Mouse (Mus musculus) liver, embryonic 11.5 days (tissue): ENCODE data around the gene Dapp1. TPM values are rescaled to one million over a fixed set of nuclear protein-coding genes. Genes with fewer than 3 reads are reported as not detected.

Experiments
- ATAC-seq: fragments of 200-750 bp; cut with Nextera tagmentation; replicated peaks from 2 replicates; pipeline ENCODE4 v1.8.0; 2017; ENCODE audit warnings: moderate number of reproducible peaks, mild to moderate bottlenecking, moderate TSS enrichment, moderate library complexity; ENCODE audit not compliant: low FRiP score
- DNase-seq: peaks from one replicate; pipeline ENCODE4 v3.0.0-alpha.2; 2017; ENCODE audit warnings: low spot score
- H3K27ac ChIP-seq: fragments of 300-500 bp; sonication (generic); 2 replicates; pipeline ENCODE4 v1.5.1; 2014; ENCODE audit warnings: mild to moderate bottlenecking, low read depth, low read length, control low read depth
- H3K27me3 ChIP-seq: fragments of 300-500 bp; sonication (generic); replicated peaks from 2 replicates; pipeline ENCODE4 v1.6.1; 2014; ENCODE audit warnings: low read length, mixed read lengths; ENCODE audit not compliant: control insufficient read depth, insufficient read depth
- H3K36me3 ChIP-seq: fragments of 300-500 bp; sonication (generic); 2 replicates; pipeline ENCODE4 v1.6.1; 2014; ENCODE audit warnings: mild to moderate bottlenecking, low read length, moderate library complexity, mixed read lengths; ENCODE audit not compliant: control insufficient read depth, insufficient read depth
- H3K4me1 ChIP-seq: fragments of 300-500 bp; sonication (generic); replicated peaks from 2 replicates; pipeline ENCODE4 v1.6.1; 2014; ENCODE audit warnings: low read length, mixed read lengths; ENCODE audit not compliant: control insufficient read depth, insufficient read depth
- H3K4me2 ChIP-seq: fragments of 300-500 bp; sonication (generic); 2 replicates; pipeline ENCODE4 v1.6.1; 2014; ENCODE audit warnings: mild to moderate bottlenecking, control low read depth, moderate library complexity
- H3K4me3 ChIP-seq: fragments of 300-500 bp; sonication (generic); 2 replicates; pipeline ENCODE4 v1.5.1; 2014; ENCODE audit warnings: low read depth, low read length, control low read depth
- H3K9ac ChIP-seq: fragments of 300-500 bp; sonication (generic); 2 replicates; pipeline ENCODE4 v1.6.1; 2014; ENCODE audit warnings: low read depth, low read length, control low read depth
- H3K9me3 ChIP-seq: fragments of 300-500 bp; sonication (generic); 2 replicates; pipeline ENCODE4 v1.6.1; 2016; ENCODE audit warnings: low read length, inconsistent platforms, mixed read lengths; ENCODE audit not compliant: control insufficient read depth
- WGBS: fragments of 180-500 bp; shearing (Covaris S2); extraction: QIAGEN DNeasy Blood & Tissue Kit; methylation state at CpG from one replicate; pipeline ENCODE4 v1.1.7; 2014; 5-methylcytosine and 5-hydroxymethylcytosine counted together
- polyA plus RNA-seq: library from polyadenylated mRNA; unstranded; fragments of >200 nt; fragmentation: Nextera tagmentation; extraction: Ambion mirVana; gene quantifications from 2 replicates; pipeline ENCODE4 v1.2.1, GENCODE M21; 2014

The Dapp1 gene
- polyA plus RNA-seq, 1 experiment from 2014 or later = 35.5 TPM

DNA sequence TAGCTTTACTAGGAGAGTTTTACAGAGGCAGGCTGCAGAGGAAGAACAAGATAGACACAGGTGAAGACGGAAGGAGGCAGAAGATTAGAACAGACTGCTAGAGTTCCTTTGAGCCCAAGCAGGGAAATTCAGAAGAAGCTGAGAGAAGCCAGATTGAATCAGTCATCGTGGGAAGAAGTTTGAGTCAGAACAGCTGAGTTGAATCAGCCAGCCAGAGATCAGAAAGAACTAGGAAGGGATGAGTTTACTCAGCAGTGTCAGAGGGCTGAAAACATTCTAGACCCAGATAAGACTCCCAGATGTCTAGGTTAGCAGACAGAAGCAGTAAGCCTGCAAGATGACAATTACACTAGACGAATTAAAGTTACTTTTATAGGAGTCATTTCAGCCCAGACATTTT lies 47.4 kb downstream of the Dapp1 start:
- Histone ChIP-seq H3K9ac (no peak overlapping the region), H3K4me3 (no peak overlapping the region), H3K27me3 (no peaks in the 10 kb centered on the region), H3K9me3 (no peaks in the 10 kb centered on the region), H3K4me2 (no peak overlapping the region), H3K27ac (no peak overlapping the region), H3K4me1 (no peaks in the 10 kb centered on the region; the same call in 1 of the 2 replicates), H3K36me3 (peaks cover 16% of the 10 kb centered on the region; the same call in 1 of the 2 replicates)
- ATAC-seq = no peak
- no peak for DNase-seq
- 61% methylated on average over 3 of the region's 3 CpGs for WGBS

- Histone ChIP-seq H3K4me1 (no peaks in the 10 kb centered on the region; the same call in 1 of the 2 replicates), H3K9ac (no peak overlapping the region), H3K9me3 (no peaks in the 10 kb centered on the region), H3K4me2 (no peak overlapping the region), H3K4me3 (no peak overlapping the region), H3K36me3 (peaks cover 16% of the 10 kb centered on the region; the same call in 1 of the 2 replicates), H3K27me3 (no peaks in the 10 kb centered on the region), H3K27ac (no peak overlapping the region)
- no peak for DNase-seq
- no peak for ATAC-seq
- WGBS = 83% methylated on average over 7 of the region's 7 CpGs
Measured at GRCm38 (mm10) chr3:137932748-137933147, 48.6 kb downstream of the Dapp1 start.

GRCm38 (mm10) chr3:137929940-137930339 lies 51.4 kb downstream of the Dapp1 start:
- no peak for DNase-seq
- no peak for ATAC-seq
- Histone ChIP-seq H3K36me3 (peaks cover 26% of the 10 kb centered on the region; the same call in 1 of the 2 replicates), H3K27me3 (no peaks in the 10 kb centered on the region), H3K27ac (no peak overlapping the region), H3K4me2 (no peak overlapping the region), H3K9me3 (no peaks in the 10 kb centered on the region), H3K9ac (no peak overlapping the region), H3K4me1 (no peaks in the 10 kb centered on the region), H3K4me3 (no peak overlapping the region)
- 84% methylated on average over 3 of the region's 3 CpGs for WGBS

DNA sequence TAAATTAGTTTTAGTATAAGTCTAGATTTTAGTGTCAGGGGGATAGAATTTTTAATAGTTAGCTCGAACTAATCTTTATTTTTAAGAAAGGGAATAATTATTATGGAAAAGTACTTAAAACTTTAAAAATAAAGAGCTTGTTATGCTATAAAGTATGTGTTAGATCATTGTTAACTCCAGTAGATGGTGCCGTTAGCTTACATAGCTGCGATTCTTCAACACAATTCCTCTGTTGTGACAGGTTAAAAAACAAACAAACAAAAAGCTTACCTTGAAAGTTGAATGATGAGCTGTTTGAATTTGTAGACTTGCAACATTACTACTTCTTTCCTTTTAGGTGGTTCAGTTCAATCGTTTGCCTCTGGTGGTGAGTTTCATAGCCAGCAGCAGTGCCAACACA lies 54.3 kb downstream of the Dapp1 start:
- Histone ChIP-seq H3K36me3 (peaks cover 20% of the 10 kb centered on the region), H3K4me2 (no peak overlapping the region), H3K4me3 (no peak overlapping the region), H3K27me3 (no peaks in the 10 kb centered on the region), H3K4me1 (no peaks in the 10 kb centered on the region), H3K27ac (no peak overlapping the region), H3K9me3 (no peaks in the 10 kb centered on the region), H3K9ac (no peak overlapping the region)
- DNase-seq (no peak), ATAC-seq (no peak)
- WGBS = 85% methylated on average over 4 of the region's 4 CpGs

DNA sequence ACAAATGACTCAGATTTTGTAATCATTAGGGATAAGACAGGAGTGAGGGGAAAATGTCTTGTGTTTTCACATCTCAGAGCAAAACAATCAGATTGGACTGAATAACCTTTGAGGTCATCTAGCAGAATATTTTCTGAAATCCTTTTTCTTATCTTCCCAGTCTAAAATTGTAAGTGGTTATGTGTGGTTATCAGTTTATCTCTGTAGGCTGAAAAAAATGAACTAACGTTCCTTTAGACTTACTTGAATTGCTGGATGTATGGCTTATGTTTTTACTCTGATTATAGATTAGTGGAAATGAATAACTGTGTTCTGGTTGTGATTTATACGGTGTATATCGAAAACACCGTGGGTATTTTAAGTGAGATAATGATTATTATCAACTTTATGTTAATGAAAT lies 60.8 kb downstream of the Dapp1 start:
- DNase-seq (no peak), ATAC-seq (no peak)
- H3K27me3 ChIP-seq = no peaks in the 10 kb centered on the region
- 87% methylated on average over 4 of the region's 4 CpGs for WGBS
- H3K9ac ChIP-seq = no peak overlapping the region
- H3K36me3 ChIP-seq = peaks cover 15% of the 10 kb centered on the region
- no peaks in the 10 kb centered on the region for H3K9me3 ChIP-seq
- H3K4me3 ChIP-seq = no peak overlapping the region
- H3K4me1 ChIP-seq = peaks cover 7% of the 10 kb centered on the region
- H3K27ac ChIP-seq = no peak overlapping the region
- no peak overlapping the region for H3K4me2 ChIP-seq

- 89% methylated on average over 7 of the region's 7 CpGs for WGBS
- H3K27ac ChIP-seq = no peak overlapping the region
- peak overlapping the region; percentile 92 for H3K4me2 ChIP-seq
- H3K4me3 ChIP-seq = peak overlapping the region; percentile 96
- DNase-seq = no peak
- H3K27me3 ChIP-seq = no peaks in the 10 kb centered on the region
- no peak for ATAC-seq
- peak overlapping the region; percentile 87 for H3K9ac ChIP-seq
- no peaks in the 10 kb centered on the region for H3K9me3 ChIP-seq
- H3K36me3 ChIP-seq = peaks cover 10% of the 10 kb centered on the region
- H3K4me1 ChIP-seq = peaks cover 7% of the 10 kb centered on the region
Measured at GRCm38 (mm10) chr3:137919398-137919797, 61.9 kb downstream of the Dapp1 start.

DNA sequence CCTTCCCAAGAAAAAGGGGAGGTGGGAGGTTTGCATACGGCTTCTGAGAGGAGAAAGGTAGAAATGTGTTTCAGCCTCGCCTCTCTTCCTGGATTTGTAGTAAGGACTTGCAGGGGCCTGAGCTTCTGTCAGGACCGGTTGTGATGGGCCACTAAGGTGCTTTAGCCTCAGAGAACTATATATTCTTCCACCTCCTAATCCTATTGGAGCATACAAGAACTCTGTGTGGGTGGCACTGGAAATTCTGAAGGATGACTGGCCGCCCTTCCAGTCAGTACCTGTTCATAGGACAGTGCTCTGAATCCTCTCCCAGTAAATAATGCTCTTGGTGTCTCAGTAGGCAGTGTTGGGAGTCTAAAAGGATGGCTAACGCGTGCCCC lies 62.4 kb downstream of the Dapp1 start:
- H3K9me3 ChIP-seq = no peaks in the 10 kb centered on the region
- H3K27me3 ChIP-seq = no peaks in the 10 kb centered on the region
- peak overlapping the region; percentile 96 for H3K4me3 ChIP-seq
- 12% methylated on average over 6 of the region's 6 CpGs for WGBS
- H3K9ac ChIP-seq = peak overlapping the region; percentile 87
- peak; percentile 28 for ATAC-seq
- H3K4me1 ChIP-seq = peaks cover 7% of the 10 kb centered on the region
- H3K27ac ChIP-seq = peak overlapping the region; percentile 82
- DNase-seq = no peak
- H3K4me2 ChIP-seq = peak overlapping the region; percentile 92
- H3K36me3 ChIP-seq = peaks cover 10% of the 10 kb centered on the region; the same call in 1 of the 2 replicates

DNA sequence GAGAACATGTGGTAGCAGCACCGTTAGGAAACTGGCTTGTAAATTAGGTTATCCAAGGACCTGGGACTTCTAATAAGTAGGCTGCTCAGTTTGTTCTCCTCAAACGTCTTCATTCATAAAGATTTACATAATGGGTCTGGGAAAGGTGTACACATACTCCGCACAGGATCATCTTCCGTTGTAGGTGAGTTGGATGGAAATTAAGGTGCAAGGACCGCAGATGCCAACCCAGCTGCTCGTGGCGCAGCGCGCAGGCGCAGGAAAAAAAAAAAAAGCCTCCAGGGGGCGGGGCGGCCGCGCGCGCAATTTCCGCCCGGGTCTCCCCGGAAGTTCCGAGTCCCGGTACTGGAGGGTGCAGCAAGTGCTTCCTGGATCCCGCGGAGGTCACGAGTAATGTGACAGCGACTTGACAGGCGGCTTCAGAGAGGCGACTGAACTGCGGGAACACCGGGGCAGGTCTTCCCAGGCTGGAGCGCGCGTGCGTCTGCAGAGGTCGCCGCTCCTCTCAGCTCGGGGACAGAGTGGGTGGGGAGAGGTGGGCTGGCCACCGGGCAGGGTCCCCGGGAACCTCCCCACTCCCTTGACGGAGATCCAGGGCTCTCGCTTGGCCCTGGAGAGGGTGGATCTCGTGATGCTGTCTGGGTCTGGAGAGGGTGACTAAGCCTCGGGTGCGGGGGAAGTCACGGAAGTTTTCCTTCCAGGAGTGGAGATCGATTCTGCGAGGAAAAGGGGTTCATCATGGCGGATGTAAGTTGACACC lies 63.0 kb downstream of the Dapp1 start, which contains the start of gene Lamtor3:
Lamtor3 (plus strand) TSS at position 335 of the 760 bp plus-strand sequence.
- Histone ChIP-seq H3K27ac (peak within 1 kb of the TSS; percentile 82), H3K9me3 (no peaks in the 10 kb centered on the region), H3K36me3 (peaks cover 8% of the 10 kb centered on the region; the same call in 1 of the 2 replicates), H3K4me3 (peak within 1 kb of the TSS; percentile 96), H3K9ac (peak within 1 kb of the TSS; percentile 87), H3K27me3 (no peaks in the 10 kb centered on the region), H3K4me2 (peak within 1 kb of the TSS; percentile 92), H3K4me1 (peaks cover 7% of the 10 kb centered on the region)
- ATAC-seq (peak; percentile 91), DNase-seq (peak; percentile 94)
- WGBS = under 1% methylated on average over 47 of the region's 47 CpGs

DNA sequence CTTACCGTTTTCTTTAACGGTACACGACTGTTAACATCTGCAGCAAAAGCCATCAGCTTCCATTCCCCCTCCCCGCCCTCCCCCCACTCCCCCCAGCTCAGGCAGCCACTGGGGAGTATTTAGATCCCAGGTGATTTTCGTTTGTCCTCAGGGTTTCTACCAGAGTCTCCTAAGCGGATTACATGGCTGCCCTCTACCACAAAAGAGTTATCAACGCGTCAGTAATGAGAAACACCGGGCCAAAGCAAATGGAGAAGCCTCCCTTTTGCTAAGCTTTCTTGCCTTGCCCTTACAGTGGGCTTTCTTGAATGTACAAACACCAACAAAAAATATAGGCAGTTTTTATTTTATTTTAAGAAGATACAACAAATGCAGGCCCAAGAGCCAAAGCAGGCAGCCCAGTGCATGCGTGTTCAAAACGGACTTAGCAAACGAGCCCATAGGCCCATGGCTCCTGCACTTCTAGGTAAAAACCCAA lies 63.6 kb downstream of the Dapp1 start:
- Histone ChIP-seq H3K27ac (peak overlapping the region; percentile 81), H3K36me3 (peaks cover 8% of the 10 kb centered on the region; the same call in 1 of the 2 replicates), H3K9me3 (no peaks in the 10 kb centered on the region), H3K4me1 (peaks cover 7% of the 10 kb centered on the region), H3K4me3 (peak overlapping the region; percentile 96), H3K4me2 (peak overlapping the region; percentile 85), H3K27me3 (no peaks in the 10 kb centered on the region), H3K9ac (peak overlapping the region; percentile 72)
- ATAC-seq = peak; percentile 52
- DNase-seq = no peak
- 22% methylated on average over 12 of the region's 12 CpGs for WGBS
